Mouse (Mus musculus) forebrain, embryonic 11.5 days (tissue): Measurements from ENCODE around the gene Tsc22d1. TPM values are rescaled to one million over a fixed set of nuclear protein-coding genes. Genes with fewer than 3 reads are reported as not detected.

ENCODE experiments used
- ATAC-seq: fragments of 200-750 bp; cut with Nextera tagmentation; replicated peaks from 2 replicates; pipeline ENCODE4 v1.8.0; 2017; ENCODE audit warnings: moderate TSS enrichment; ENCODE audit not compliant: low FRiP score
- DNase-seq: peaks from one replicate; pipeline ENCODE4 v3.0.0-alpha.2; 2017; ENCODE audit warnings: low spot score
- H3K27ac ChIP-seq: fragments of 300-500 bp; sonication (generic); 2 replicates; pipeline ENCODE4 v1.5.1; 2014; ENCODE audit warnings: low read depth, low read length
- H3K27me3 ChIP-seq: fragments of 300-500 bp; sonication (generic); 2 replicates; pipeline ENCODE4 v1.6.1; 2014; ENCODE audit warnings: mild to moderate bottlenecking, low read length, mixed read lengths; ENCODE audit not compliant: control insufficient read depth, insufficient read depth
- H3K36me3 ChIP-seq: fragments of 300-500 bp; sonication (generic); 2 replicates; pipeline ENCODE4 v1.6.1; 2014; ENCODE audit warnings: mild to moderate bottlenecking, low read length, moderate library complexity, mixed read lengths; ENCODE audit not compliant: control insufficient read depth, insufficient read depth
- H3K4me1 ChIP-seq: fragments of 300-500 bp; sonication (generic); replicated peaks from 2 replicates; pipeline ENCODE4 v1.6.1; 2014; ENCODE audit warnings: low read length, mixed read lengths; ENCODE audit not compliant: control insufficient read depth, insufficient read depth
- H3K4me2 ChIP-seq: fragments of 300-500 bp; sonication (generic); 2 replicates; pipeline ENCODE4 v1.6.1; 2014; ENCODE audit warnings: low read depth, mild to moderate bottlenecking, low read length, moderate library complexity, mixed read lengths; ENCODE audit not compliant: severe bottlenecking
- H3K4me3 ChIP-seq: fragments of 300-500 bp; sonication (generic); 2 replicates; pipeline ENCODE4 v1.5.1; 2014; ENCODE audit warnings: low read depth, low read length
- H3K9ac ChIP-seq: fragments of 300-500 bp; sonication (generic); 2 replicates; pipeline ENCODE4 v1.6.1; 2014; ENCODE audit warnings: low read length
- H3K9me3 ChIP-seq: fragments of 300-500 bp; sonication (generic); 2 replicates; pipeline ENCODE4 v1.6.1; 2016; ENCODE audit warnings: low read length, mixed read lengths; ENCODE audit not compliant: control insufficient read depth
- WGBS: fragments of 180-500 bp; shearing (Covaris S2); extraction: QIAGEN DNeasy Blood & Tissue Kit; methylation state at CpG from one replicate; pipeline ENCODE4 v1.1.7; 2014; 5-methylcytosine and 5-hydroxymethylcytosine counted together
- polyA plus RNA-seq: library from polyadenylated mRNA; unstranded; fragments of >200 nt; fragmentation: Nextera tagmentation; extraction: Ambion mirVana; gene quantifications from 2 replicates; pipeline ENCODE4 v1.2.1, GENCODE M21; 2014

Gene Tsc22d1
- polyA plus RNA-seq: 484 and 510 TPM in 2 replicates

DNA sequence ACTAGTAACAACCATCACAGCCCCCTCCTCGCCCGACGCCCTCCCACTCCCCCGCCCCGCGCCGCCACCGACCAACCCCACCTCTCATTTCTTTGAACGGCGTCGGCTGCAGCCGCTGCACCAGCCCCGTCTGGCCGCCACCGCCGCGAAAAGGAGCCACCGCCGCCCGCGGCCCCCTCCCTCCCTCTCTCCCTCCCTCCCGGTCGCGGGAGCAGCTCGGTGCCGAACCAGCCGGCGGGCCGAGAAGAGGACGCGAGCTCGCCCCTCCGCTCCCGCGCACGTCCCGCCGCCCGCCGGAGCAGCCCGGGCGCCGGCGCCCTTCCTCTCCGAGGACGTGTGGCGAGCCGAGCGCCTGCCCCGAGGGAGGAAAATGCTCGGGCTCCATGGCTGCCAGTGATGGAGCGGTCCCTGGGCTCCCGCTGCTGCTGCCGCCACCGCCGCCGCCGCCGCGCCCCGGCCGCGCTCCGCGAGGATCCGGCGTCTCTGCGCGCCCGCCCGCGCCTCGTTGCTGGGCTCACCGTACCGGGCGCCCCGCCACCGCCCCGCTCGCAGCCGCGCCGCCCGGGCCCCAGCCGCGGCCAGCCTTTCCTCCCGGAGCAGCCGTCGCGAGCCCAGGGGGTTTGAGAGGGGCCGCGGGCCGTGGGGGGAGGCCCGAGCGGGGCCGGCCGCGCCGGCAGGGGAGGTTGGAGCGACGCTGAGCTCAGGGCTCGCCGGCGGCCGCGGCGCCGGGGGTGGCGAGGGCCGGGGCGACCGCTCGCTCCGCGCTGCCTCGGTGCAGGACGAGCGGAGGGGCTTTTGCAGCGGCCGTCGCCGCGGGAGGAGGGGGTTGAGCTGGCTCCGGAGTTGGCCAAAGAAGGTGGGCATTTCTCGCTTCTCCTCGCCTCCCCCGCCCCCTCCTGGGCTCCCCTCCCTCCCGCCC, at the start of gene Tsc22d1:
TSS of gene Tsc22d1 (plus strand) at position 100 of the 919 bp plus-strand sequence.
- Histone ChIP-seq H3K9me3 (no peaks in the 10 kb centered on the region), H3K4me1 (peaks cover 18% of the 10 kb centered on the region), H3K36me3 (peaks cover 16% of the 10 kb centered on the region; the same call in 1 of the 2 replicates), H3K27ac (peak within 1 kb of the TSS; percentile 100), H3K4me2 (peak within 1 kb of the TSS; percentile 84), H3K9ac (peak within 1 kb of the TSS; percentile 98), H3K4me3 (peak within 1 kb of the TSS; percentile 99), H3K27me3 (no peaks in the 10 kb centered on the region)
- under 1% methylated on average over 78 of the region's 128 CpGs for WGBS
- peak; percentile 29 for ATAC-seq
- DNase-seq: no peak

DNA sequence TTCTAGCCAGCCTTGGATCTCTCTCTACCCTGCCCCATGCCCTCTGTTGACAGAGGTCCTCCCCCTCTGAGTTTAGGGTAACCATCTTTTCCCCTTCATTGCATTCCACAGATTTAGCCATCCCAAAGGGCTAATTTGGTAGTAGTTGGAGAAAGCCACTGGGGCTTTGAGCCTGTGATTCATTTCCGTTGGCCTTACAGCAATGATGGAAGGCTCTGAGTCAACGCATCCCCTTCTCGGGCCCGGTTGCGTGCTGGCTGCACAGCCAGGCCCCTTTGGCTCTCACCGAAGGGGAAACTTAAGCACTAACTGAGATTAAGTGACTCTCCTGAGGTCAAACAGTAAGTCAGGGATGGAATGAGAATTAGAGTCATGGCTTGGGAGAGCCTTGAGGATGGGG, 41.1 kb upstream of the Tsc22d1 start:
- no peaks in the 10 kb centered on the region for H3K9me3 ChIP-seq

DNA sequence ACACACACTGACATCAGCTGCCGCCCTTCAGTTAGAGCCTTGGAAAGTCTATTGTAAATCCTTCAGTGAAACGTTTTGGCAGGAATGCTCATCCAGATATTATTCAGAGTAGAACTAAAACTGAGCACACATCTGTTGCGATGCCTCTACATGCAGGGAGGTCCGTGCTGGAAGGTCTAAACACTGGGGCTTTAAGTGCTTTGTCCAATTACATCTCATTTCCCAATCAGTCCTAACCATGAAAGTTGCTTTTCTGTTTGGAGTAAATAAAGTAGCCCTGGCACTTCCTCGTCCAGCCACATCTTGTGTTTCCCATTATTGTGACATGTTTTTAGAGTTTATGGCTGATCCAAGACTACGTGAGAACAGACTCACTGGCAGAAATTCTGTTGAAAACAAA, 40.2 kb upstream of the Tsc22d1 start:
- H3K4me3 ChIP-seq: no peak overlapping the region
- DNase-seq (no peak), ATAC-seq (no peak)
- no peaks in the 10 kb centered on the region for H3K36me3 ChIP-seq
- H3K9ac ChIP-seq: no peak overlapping the region
- H3K27ac ChIP-seq: no peak overlapping the region
- H3K9me3 ChIP-seq: no peaks in the 10 kb centered on the region
- no peaks in the 10 kb centered on the region for H3K27me3 ChIP-seq
- WGBS: 83% methylated on average over 6 of the region's 6 CpGs
- no peak overlapping the region for H3K4me2 ChIP-seq
- no peaks in the 10 kb centered on the region for H3K4me1 ChIP-seq

More for the DNA sequence above, 41.1 kb upstream of the Tsc22d1 start:
- H3K27ac ChIP-seq: no peak overlapping the region
- no peak overlapping the region for H3K4me2 ChIP-seq
- H3K4me3 ChIP-seq: no peak overlapping the region
- no peaks in the 10 kb centered on the region for H3K27me3 ChIP-seq
- ATAC-seq (no peak), DNase-seq (no peak)
- H3K4me1 ChIP-seq: no peaks in the 10 kb centered on the region
- 91% methylated on average over 6 of the region's 6 CpGs for WGBS
- H3K36me3 ChIP-seq: no peaks in the 10 kb centered on the region
- H3K9ac ChIP-seq: no peak overlapping the region

DNA sequence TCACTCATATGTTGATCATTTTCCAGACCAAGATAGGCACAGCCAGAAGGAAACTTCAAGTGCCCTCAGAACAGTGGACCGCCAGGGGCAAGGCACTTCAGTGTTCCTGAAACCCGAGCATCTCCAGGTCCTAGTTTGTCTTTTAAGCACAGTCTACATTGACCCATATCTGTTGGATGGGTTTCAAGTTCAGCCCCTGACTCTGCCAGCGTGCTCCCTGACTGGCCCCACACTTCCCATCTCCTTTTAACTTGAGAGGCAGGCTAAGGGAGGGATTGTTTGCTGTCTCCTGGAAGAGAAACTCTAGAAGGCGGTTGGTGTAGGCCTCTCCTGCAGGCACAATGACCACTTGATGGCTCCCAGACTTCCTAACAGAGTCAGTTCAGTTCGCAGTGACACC, 38.2 kb upstream of the Tsc22d1 start:
- Histone ChIP-seq H3K4me3 (no peak overlapping the region), H3K27ac (no peak overlapping the region), H3K27me3 (no peaks in the 10 kb centered on the region), H3K9me3 (no peaks in the 10 kb centered on the region), H3K36me3 (no peaks in the 10 kb centered on the region), H3K4me1 (no peaks in the 10 kb centered on the region), H3K9ac (no peak overlapping the region), H3K4me2 (no peak overlapping the region)
- no peak for ATAC-seq
- no peak for DNase-seq
- 84% methylated on average over 5 of the region's 5 CpGs for WGBS

DNA sequence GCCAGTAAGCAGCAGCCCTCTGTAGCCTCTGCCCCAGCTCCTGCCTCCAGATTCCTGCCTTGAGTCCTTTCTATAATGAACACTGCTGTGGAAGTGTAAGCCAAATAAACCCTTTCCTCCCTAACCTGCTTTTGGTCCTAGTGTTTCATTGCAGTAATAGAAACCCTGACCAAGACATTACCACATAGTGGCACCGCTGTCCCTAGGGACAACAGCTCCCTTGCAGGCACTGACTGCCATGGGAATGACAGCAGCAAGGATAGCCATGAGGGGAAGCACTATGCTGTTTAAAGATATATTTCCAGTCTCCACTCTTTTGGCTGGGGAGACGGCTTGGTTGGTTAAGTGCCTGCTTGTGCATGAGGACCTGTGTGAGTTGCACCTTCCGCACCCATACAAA, 35.4 kb upstream of the Tsc22d1 start:
- ATAC-seq (no peak), DNase-seq (no peak)
- H3K27ac ChIP-seq: no peak overlapping the region
- no peaks in the 10 kb centered on the region for H3K4me1 ChIP-seq
- no peak overlapping the region for H3K9ac ChIP-seq
- H3K4me3 ChIP-seq: no peak overlapping the region
- no peak overlapping the region for H3K4me2 ChIP-seq
- no peaks in the 10 kb centered on the region for H3K36me3 ChIP-seq
- H3K27me3 ChIP-seq: no peaks in the 10 kb centered on the region
- H3K9me3 ChIP-seq: no peaks in the 10 kb centered on the region
- 95% methylated on average over 3 of the region's 3 CpGs for WGBS

DNA sequence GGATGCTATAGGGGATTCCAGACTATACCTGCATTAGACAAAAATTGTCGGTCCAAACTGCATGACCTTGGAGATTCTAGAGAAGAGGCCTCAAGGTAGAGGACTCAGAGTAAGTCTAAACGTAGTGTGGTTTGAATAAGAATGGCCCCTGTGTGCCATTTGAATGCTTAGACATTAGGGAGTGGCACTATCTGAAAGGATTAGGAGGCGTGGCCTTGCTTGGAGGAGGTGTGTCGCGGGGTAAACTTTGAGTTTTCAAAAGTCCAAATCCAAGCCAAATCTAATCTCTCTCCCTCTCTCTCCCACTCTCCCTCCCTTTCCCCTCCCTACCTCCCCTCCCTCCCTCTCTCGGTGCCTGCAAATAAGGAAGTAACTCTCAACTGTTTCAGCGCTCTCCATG, 26.7 kb upstream of the Tsc22d1 start:
- Histone ChIP-seq H3K4me1 (no peaks in the 10 kb centered on the region), H3K27ac (no peak overlapping the region), H3K27me3 (no peaks in the 10 kb centered on the region), H3K36me3 (no peaks in the 10 kb centered on the region), H3K4me2 (no peak overlapping the region), H3K9me3 (no peaks in the 10 kb centered on the region; the same call in 1 of the 2 replicates), H3K9ac (no peak overlapping the region), H3K4me3 (no peak overlapping the region)
- no peak for DNase-seq
- no peak for ATAC-seq
- WGBS: 72% methylated on average over 7 of the region's 7 CpGs

DNA sequence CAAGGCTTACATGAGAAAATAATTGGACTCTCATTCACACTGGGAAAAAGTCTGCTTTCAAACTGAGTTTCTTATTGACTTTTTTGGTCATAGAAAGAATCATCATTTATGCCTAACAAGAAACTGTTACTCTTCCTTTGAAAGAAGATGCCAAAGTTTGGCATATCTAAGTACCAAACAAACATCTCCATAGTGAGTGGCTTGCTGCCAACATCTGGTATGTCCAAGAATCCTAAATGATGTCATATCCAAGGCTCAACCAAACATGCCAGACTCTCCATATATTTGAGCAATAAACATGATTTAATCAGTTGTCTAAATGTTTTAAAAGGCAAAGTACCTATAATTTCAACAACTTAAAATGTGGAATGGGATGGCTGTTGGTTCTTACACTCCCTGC, 16.5 kb upstream of the Tsc22d1 start:
- H3K9ac ChIP-seq: no peak overlapping the region
- H3K27ac ChIP-seq: no peak overlapping the region
- H3K4me1 ChIP-seq: no peaks in the 10 kb centered on the region
- ATAC-seq (no peak), DNase-seq (no peak)
- no peak overlapping the region for H3K4me2 ChIP-seq
- H3K4me3 ChIP-seq: no peak overlapping the region
- no peaks in the 10 kb centered on the region for H3K36me3 ChIP-seq
- no peaks in the 10 kb centered on the region for H3K9me3 ChIP-seq
- no peaks in the 10 kb centered on the region for H3K27me3 ChIP-seq

DNA sequence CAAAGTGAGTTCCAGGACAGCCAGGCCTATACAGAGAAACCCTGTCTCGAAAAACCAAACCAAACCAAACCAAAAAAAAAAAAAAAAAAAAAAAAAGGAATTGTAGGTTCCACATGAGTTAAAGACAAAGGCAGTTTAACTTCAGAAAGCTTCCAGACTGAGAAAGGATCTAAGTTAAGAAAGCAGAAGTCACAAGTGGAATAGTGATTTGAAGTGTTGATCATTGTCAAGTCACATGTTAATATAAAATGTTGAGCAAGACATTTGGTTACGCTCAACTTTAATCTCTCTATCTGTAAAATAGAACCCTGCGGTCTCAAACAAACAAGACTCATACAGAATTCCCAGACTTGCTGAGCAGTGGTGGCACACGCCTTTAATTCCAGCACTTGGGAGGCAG, 12.2 kb upstream of the Tsc22d1 start:
- ATAC-seq: no peak
- no peaks in the 10 kb centered on the region for H3K36me3 ChIP-seq
- DNase-seq: no peak
- 92% methylated on average over 4 of the region's 4 CpGs for WGBS
- H3K4me2 ChIP-seq: no peak overlapping the region
- H3K4me1 ChIP-seq: no peaks in the 10 kb centered on the region
- no peak overlapping the region for H3K27ac ChIP-seq
- no peak overlapping the region for H3K9ac ChIP-seq
- no peak overlapping the region for H3K4me3 ChIP-seq
- H3K27me3 ChIP-seq: no peaks in the 10 kb centered on the region
- no peaks in the 10 kb centered on the region for H3K9me3 ChIP-seq

DNA sequence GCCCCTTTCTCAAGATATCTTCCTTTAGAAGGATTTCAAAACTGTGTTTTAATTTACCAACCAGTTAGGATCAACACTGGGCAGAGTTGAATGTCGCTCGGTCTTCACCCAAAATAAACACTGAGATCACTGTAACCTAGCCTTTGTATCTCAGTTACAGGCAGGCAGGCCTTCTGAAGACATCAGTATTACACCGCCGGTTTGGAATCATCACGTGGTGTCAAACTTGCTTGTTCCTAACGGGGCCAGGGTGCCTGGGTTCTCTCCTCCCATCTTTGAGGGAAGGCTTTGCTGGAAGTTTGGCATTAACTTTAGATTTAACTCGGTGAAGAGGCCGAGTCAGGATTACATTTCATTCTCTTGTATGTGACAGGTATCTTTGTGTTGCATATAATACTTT, 5.7 kb upstream of the Tsc22d1 start:
- no peak overlapping the region for H3K4me3 ChIP-seq
- ATAC-seq: no peak
- 69% methylated on average over 8 of the region's 8 CpGs for WGBS

More for the DNA sequence above, 5.7 kb upstream of the Tsc22d1 start:
- no peak overlapping the region for H3K9ac ChIP-seq
- no peak overlapping the region for H3K4me2 ChIP-seq
- no peaks in the 10 kb centered on the region for H3K4me1 ChIP-seq
- DNase-seq: no peak
- H3K36me3 ChIP-seq: no peaks in the 10 kb centered on the region
- no peak overlapping the region for H3K27ac ChIP-seq
- no peaks in the 10 kb centered on the region for H3K27me3 ChIP-seq
- no peaks in the 10 kb centered on the region for H3K9me3 ChIP-seq
